Mouse (Mus musculus): ENCODE measurements at regions not wholly inside any gene's neighbourhood (a gene's known extent, or its start where the extent isn't known, plus 50 kb on each side); places are given as distances from the start of the nearest gene placed in this dataset.

DNA sequence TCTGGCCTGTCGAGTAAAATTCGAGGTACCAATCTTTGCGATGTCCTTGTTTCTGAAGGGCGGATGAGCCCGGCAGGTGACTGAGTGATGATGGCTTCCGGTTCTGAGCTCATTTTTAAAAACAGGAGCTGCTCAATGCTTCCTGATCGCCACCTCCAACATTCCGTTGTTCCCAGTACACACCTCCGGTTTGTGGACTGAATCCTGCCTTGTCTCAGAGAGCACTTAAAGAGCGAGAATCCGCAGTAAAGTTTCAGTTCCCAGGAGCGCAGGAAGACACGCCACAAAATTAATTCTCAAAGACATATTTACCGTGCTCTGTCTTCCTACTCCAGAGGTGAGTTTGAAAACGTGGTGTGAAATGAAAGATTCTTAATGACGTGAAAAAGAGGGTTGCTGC, 66.4 kb upstream of the Plcz1 start:
- no peak for TF ChIP-seq GATA1 (IDR thresholded peaks at IDR 0.05; ENCODE audit: borderline replicate concordance, low read length)
- TF ChIP-seq FLI1 (IDR thresholded peaks at IDR 0.05; ENCODE audit: low read length) = no peak

Measured in megakaryocyte, embryonic 14.5 days (primary cell).